Mouse (Mus musculus): ENCODE results near the gene Cfap43. TPM values are rescaled to one million over a fixed set of nuclear protein-coding genes. Genes with fewer than 3 reads are reported as not detected.

Cfap43 gene
- total and polyA plus RNA-seq, 3 experiments, result 3.2 to 12.7 (median 11.7) TPM

DNA sequence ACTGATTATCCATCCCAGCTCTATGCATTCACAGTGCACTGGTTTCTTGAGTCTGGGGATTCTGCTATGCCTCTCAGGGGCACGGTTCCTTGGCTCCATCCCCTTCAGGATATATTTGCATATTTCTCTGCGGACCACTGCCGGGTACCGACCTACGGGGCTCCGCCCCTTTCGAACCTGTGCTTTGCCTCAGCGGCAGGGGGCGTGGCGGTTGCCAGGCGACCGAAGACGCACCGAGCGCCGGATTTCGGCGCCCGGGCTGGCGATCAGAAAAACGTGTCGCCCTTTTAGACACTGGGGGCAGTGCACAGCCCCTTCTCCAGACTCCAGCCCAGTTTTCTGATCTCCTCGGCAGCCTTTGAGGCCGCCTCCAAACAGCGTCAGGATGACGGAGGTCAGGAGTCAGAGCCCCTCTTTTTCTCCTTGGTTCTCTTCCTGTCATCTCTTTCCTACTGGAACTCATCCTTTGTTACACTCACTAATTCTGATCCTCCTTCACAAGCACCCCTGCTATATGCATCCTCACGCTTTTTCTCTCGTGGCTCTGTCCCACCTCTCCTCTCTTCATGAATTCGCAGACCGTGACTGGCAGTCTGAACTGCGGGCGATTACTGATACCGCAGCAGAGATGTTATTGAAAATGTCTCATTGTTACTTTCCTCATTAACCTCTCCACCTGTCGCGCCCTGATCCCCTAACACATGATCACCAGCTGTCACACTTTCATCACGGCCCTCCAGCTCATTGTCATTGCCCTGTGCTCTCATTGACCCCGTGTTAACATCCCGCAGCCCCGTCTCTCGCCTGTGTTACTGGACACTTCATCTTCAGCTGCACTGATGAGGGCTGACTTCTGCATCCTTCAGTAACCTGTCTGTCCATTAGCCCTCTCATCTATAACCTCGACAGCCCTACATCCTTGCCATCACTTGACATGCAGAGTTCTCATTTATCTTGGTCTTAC, 18.6 kb upstream of the Cfap43 start, which contains the start of gene Cfap58:
TSS of gene Cfap58 (plus strand) at position 233 of the 964 bp plus-strand sequence.
- Histone ChIP-seq H3K4me3 (replicated peaks in 1 of 3; ENCODE audit: low read depth in 2 of 3, low read length in 2 of 3, poor library complexity in 1 of 3) (peak within 1 kb of the TSS; percentile 58 to 71 (median 68)), H3K27me3 (replicated peaks) (peaks cover 40% of the 10 kb centered on the region), H3K79me2 (replicated peaks; ENCODE audit: control insufficient read depth, extremely low read depth, insufficient read depth, poor library complexity, severe bottlenecking) (no peaks in the 10 kb centered on the region), H3K36me3 (replicated peaks in 1 of 2; ENCODE audit: control insufficient read depth in 1 of 2, insufficient read depth in 1 of 2, low read length in 1 of 2) (no peaks in the 10 kb centered on the region), H3K9me3 (replicated peaks; ENCODE audit: low read length) (no peaks in the 10 kb centered on the region), H3K4me1 (ENCODE audit: control insufficient read depth in 1 of 2, insufficient read depth in 2 of 2) (peaks cover 10 to 24% of the 10 kb centered on the region in 2 experiments), H3K4me2 (ENCODE audit: insufficient read depth, low read depth, poor library complexity, severe bottlenecking) (peak within 1 kb of the TSS; percentile 96), H3K27ac (ENCODE audit: insufficient read depth, low read depth) (peak within 1 kb of the TSS; percentile 67), H3K9ac (ENCODE audit: insufficient read depth, low read depth) (peak within 1 kb of the TSS; percentile 85)
- DNase-seq (ENCODE audit: extremely low read depth), result peak; percentile 92
- in situ Hi-C loops (cut with MboI; ENCODE audit: low pct_ligation_motif_present, low pct_unique_long_range_greater_than_20kb, low sequenced_read_pairs), result loop anchor here (25.0 kb wide), 1 partner anchor 275 kb away; no protein-coding TSS in a partner anchor
- dilution Hi-C loops (cut with MboI; ENCODE audit: extremely low pct_ligation_motif_present, extremely low pct_unique_long_range_greater_than_20kb, low sequenced_read_pairs), result no loop called here
- TF ChIP-seq ZMIZ1 (IDR thresholded peaks at IDR 0.05; ENCODE audit: low read depth, low read length) (no peak), MYC (IDR thresholded peaks at IDR 0.05; ENCODE audit: low read depth, low read length) (0 out of 2 replicates have a peak, but pooled peaks have one; percentile 11), TBP (conservative IDR thresholded peaks at IDR 0.05; ENCODE audit: low read depth, low read length) (peak; percentile 59; the same call in 1 of the 2 replicates), MAX (IDR thresholded peaks at IDR 0.05; ENCODE audit: low read length) (peak; percentile 56; the same call in 1 of the 2 replicates), CTCF (conservative IDR thresholded peaks at IDR 0.05 in 1 of 2, IDR thresholded peaks at IDR 0.05 in 1 of 2; ENCODE audit: low read depth in 2 of 2, low read length in 2 of 2) (peak in 1 of 2 experiments; percentile 42; a peak in 2 of 4 replicates), TCF12 (IDR thresholded peaks at IDR 0.05; ENCODE audit: low read depth, low read length) (no peak), MXI1 (IDR thresholded peaks at IDR 0.05; ENCODE audit: low read depth, low read length) (peak; percentile 99), CHD1 (IDR thresholded peaks at IDR 0.05; ENCODE audit: low read depth, low read length) (no peak), UBTF (IDR thresholded peaks at IDR 0.05; ENCODE audit: low read depth, low read length) (no peak), NRF1 (IDR thresholded peaks at IDR 0.05; ENCODE audit: low read depth, low read length) (no peak), SIN3A (IDR thresholded peaks at IDR 0.05; ENCODE audit: low read length) (peak; percentile 97), NELFE (IDR thresholded peaks at IDR 0.05; ENCODE audit: low read depth, low read length) (0 out of 2 replicates have a peak, but pooled peaks have one; percentile 16), POLR2A (IDR thresholded peaks at IDR 0.05; ENCODE audit: low read depth, low read length) (peak; percentile 49; the same call in 1 of the 2 replicates), ELF1 (IDR thresholded peaks at IDR 0.05; ENCODE audit: low read depth, low read length) (peak; percentile 76)

DNA sequence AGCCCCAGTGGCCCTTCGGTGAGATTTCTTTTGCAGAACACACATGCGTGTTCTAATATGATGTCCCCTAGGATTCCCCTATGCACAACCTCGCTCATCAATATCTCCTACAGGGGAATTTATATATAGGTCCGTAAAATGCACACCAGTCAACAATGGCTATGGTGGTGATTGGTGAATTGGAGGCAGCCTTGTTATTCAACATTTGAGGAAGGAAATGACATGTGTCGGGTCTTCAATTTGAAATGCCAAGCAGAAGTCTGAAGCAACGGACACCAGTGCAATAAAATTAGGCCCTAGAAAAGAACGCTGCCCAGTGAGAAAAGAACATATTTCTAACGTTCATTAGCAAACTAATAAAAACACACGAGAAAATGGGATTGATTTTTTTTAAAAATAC, 17.9 kb upstream of the Cfap43 start:
- dilution Hi-C loops (cut with MboI; ENCODE audit: extremely low pct_ligation_motif_present, extremely low pct_unique_long_range_greater_than_20kb, low sequenced_read_pairs) (no loop called here), in situ Hi-C loops (cut with MboI; ENCODE audit: low pct_ligation_motif_present, low pct_unique_long_range_greater_than_20kb, low sequenced_read_pairs) (loop anchor here (25.0 kb wide), 1 partner anchor 275 kb away; no protein-coding TSS in a partner anchor)
- peak overlapping the region; percentile 67 for H3K27ac ChIP-seq (ENCODE audit: insufficient read depth, low read depth)
- peak overlapping the region; percentile 85 for H3K9ac ChIP-seq (ENCODE audit: insufficient read depth, low read depth)
- H3K79me2 ChIP-seq (replicated peaks; ENCODE audit: control insufficient read depth, extremely low read depth, insufficient read depth, poor library complexity, severe bottlenecking), result no peaks in the 10 kb centered on the region
- peaks cover 39% of the 10 kb centered on the region for H3K27me3 ChIP-seq (replicated peaks)
- H3K9me3 ChIP-seq (replicated peaks; ENCODE audit: low read length), result no peaks in the 10 kb centered on the region
- peaks cover 10 to 24% of the 10 kb centered on the region in 2 experiments for H3K4me1 ChIP-seq (ENCODE audit: control insufficient read depth in 1 of 2, insufficient read depth in 2 of 2)
- no peak for DNase-seq (ENCODE audit: extremely low read depth)
- TF ChIP-seq E2F4 (IDR thresholded peaks at IDR 0.05; ENCODE audit: insufficient replicate concordance, low read depth, low read length) (no peak), TBP (conservative IDR thresholded peaks at IDR 0.05; ENCODE audit: low read depth, low read length) (no peak), SIN3A (IDR thresholded peaks at IDR 0.05; ENCODE audit: low read length) (no peak), CTCF (conservative IDR thresholded peaks at IDR 0.05 in 1 of 2, IDR thresholded peaks at IDR 0.05 in 1 of 2; ENCODE audit: low read depth in 2 of 2, low read length in 2 of 2) (no peak), TCF12 (IDR thresholded peaks at IDR 0.05; ENCODE audit: low read depth, low read length) (no peak), POLR2AphosphoS2 (IDR thresholded peaks at IDR 0.05; ENCODE audit: low read depth, low read length) (no peak), MAFK (IDR thresholded peaks at IDR 0.05; ENCODE audit: insufficient replicate concordance, low read length) (no peak), GABPA (IDR thresholded peaks at IDR 0.05; ENCODE audit: insufficient replicate concordance, low read depth, low read length) (no peak), MEF2A (IDR thresholded peaks at IDR 0.05; ENCODE audit: borderline replicate concordance, low read depth, low read length) (no peak), USF2 (conservative IDR thresholded peaks at IDR 0.05; ENCODE audit: low read depth, low read length) (no peak), MYC (IDR thresholded peaks at IDR 0.05; ENCODE audit: low read depth, low read length) (no peak), BHLHE40 (IDR thresholded peaks at IDR 0.05; ENCODE audit: low read depth, low read length) (no peak)
- no peaks in the 10 kb centered on the region for H3K36me3 ChIP-seq (replicated peaks in 1 of 2; ENCODE audit: control insufficient read depth in 1 of 2, insufficient read depth in 1 of 2, low read length in 1 of 2)
- peak overlapping the region; percentile 58 to 71 (median 68) for H3K4me3 ChIP-seq (replicated peaks in 1 of 3; ENCODE audit: low read depth in 2 of 3, low read length in 2 of 3, poor library complexity in 1 of 3)
- peak overlapping the region; percentile 96 for H3K4me2 ChIP-seq (ENCODE audit: insufficient read depth, low read depth, poor library complexity, severe bottlenecking)
